Mouse (Mus musculus): ENCODE measurements around the gene Insig1. TPM values are rescaled to one million over a fixed set of nuclear protein-coding genes. Genes with fewer than 3 reads are reported as not detected.

The Insig1 gene
- total RNA-seq (2021) = 10 to 100 TPM; 82.7 to 88.7 TPM
- long read RNA-seq, transcript Insig1-201 (5 exons, 2,697 nt) = major isoform, 148 of 159 reads
- long read RNA-seq, partial matches to known transcripts = 2 of 159 reads
- long read RNA-seq, other reads (novel, unspliced or antisense) = 8 of 159 reads

- peak; percentile 97 to 99 for DNase-seq (ENCODE audit: low spot score in 2 of 2)
These were observed at the start of gene Insig1 for GRCm38 (mm10) chr5:28070828-28071455. Gene Insig1 (plus strand): TSS chr5:28071363.

GRCm38 (mm10) chr5:28023452-28023851 is 47.7 kb upstream of the Insig1 start:
- DNase-seq (ENCODE audit: low spot score in 2 of 2) = no peak

- no peak for DNase-seq (ENCODE audit: low spot score in 2 of 2)
These were observed 39.5 kb upstream of the Insig1 start for GRCm38 (mm10) chr5:28031577-28032236.

DNA sequence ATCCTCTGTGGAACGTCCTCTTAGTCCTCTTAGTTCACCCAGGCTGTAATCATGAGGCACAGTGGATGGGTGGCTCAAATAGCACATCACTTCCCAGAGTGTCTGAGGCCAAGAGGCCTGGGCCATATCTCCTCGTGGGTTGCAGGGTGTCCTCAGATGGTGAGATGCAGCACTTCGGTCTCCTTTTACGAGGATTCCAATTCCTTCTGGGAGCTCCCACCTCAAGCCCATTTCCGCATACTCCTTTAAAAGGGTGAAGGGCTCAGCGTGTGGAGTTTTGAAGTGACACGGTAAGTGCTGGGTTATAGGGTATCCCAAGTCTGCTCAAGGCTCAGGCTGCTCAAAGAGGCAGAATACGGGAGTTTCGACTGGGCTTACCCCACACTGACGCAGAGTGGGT is 38.3 kb upstream of the Insig1 start:
- DNase-seq (ENCODE audit: low spot score in 2 of 2) = no peak

- no peak for DNase-seq (ENCODE audit: low spot score in 2 of 2)
These were observed 37.9 kb upstream of the Insig1 start for GRCm38 (mm10) chr5:28033281-28033680.

- no peak for DNase-seq (ENCODE audit: low spot score in 2 of 2)
These were observed 37.3 kb upstream of the Insig1 start for GRCm38 (mm10) chr5:28033826-28034225.

DNA sequence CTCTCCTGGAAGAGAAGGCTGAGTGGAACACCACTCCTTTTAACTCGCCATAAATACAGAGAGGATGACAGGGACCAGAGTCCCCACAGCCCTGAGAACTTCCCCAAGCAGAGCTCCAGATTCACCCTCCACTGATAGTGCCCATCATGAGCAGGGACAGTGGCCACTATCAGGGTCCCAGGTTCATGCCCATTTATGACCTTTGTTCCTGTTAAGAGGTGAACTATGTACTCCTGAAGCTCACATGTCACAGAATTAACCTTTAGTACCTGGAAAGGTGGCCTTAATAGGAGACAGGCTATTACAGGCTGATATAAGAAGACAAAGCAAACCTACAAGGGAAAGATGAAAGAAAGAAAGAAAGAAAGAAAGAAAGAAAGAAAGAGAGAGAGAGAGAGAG is 35.2 kb upstream of the Insig1 start:
- no peak for DNase-seq (ENCODE audit: low spot score in 2 of 2)

- no peak for DNase-seq (ENCODE audit: low spot score in 2 of 2)
These were observed 34.6 kb upstream of the Insig1 start for GRCm38 (mm10) chr5:28036518-28036917.

DNA sequence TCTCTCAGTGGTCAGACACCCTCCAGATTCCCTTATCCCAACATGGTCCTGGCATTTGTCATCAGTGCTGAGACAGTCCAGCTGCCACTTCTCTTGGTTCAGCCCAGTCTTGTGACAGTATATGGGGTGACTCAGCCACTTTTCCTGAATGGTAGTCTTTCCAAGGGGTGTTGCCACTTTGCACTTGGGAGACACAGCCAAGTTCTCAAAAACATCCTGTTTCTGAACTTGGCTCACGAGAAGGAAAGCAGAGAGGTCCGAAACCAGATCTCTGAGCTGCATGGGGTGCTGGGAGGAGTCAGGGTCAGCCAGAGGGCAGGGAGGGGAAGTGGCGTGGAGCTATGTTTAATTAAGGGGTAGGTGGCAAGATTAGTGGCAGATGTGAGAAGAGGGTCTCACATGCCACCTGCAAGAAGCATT is 34.0 kb upstream of the Insig1 start:
- DNase-seq (ENCODE audit: low spot score in 2 of 2) = no peak

DNA sequence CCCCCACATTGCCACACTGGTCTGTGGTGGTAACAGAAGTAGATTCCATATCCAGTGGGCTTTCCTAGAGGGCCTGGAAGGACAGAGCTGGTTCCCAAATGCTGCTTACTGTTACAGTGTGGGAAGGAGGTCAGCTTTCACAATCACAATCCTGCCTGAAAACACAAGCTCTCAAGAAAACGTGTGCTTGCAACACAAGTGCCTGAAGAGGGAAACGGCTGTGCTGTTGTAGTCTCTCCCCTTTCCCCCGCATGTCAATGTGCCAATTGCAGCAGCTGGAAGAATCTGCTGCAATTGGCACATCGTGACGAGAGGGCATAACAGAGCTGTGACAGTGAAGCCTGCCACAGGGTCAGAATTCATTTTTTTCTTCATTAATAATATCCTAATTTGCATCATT is 33.5 kb upstream of the Insig1 start:
- DNase-seq (ENCODE audit: low spot score in 2 of 2) = no peak

GRCm38 (mm10) chr5:28038115-28038514 is 33.0 kb upstream of the Insig1 start:
- peak; percentile 25 to 40 for DNase-seq (ENCODE audit: low spot score in 2 of 2)

DNA sequence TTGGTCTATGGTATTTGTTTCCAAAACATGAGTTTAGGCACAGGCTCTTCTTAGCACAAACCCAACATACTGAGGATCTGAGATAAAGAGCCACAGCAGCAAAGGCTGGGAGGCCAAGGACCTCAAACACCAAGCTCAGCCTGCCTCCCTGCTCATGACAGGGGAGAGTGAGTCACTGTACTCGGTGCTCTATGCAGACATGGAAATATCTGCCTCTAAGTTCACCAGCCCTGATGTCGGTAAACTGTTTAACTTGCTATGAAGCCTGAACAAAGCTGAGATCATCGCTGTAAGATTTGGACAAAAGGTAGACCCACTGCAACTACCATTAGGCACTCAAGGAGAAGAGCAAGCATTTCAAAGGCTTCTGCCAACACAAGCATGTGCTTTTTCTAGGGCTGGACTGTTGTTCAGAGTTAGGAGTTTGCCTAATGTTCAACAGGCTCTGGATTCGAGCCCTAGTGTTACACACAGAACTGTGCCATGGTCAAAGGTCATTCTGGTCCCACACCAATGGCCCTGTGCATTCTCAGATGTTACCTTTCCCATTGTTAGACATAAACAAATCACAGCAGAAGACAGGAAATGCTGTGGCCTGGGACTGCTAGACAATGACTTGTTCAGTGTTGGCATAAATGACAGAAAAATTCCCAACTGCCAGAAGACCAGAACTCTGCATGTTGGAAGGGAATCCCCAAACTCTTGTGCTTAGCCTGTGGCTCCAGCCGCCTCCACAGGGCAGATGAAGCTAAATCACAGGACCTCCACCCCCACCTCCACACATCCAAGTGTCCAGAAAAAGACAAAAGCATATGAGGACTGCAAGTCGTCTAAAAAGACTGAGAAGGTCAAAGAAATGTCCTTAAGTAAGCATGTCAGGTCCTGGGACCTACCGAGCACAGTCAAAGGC is 31.2 kb upstream of the Insig1 start:
- peak in 1 of 2 experiments; percentile 2 for DNase-seq (ENCODE audit: low spot score in 2 of 2)

GRCm38 (mm10) chr5:28040726-28041125 is 30.4 kb upstream of the Insig1 start:
- DNase-seq (ENCODE audit: low spot score in 2 of 2) = no peak

- peak in 1 of 2 experiments; percentile 1 for DNase-seq (ENCODE audit: low spot score in 2 of 2)
These were observed 29.1 kb upstream of the Insig1 start for GRCm38 (mm10) chr5:28042021-28042420.

DNA sequence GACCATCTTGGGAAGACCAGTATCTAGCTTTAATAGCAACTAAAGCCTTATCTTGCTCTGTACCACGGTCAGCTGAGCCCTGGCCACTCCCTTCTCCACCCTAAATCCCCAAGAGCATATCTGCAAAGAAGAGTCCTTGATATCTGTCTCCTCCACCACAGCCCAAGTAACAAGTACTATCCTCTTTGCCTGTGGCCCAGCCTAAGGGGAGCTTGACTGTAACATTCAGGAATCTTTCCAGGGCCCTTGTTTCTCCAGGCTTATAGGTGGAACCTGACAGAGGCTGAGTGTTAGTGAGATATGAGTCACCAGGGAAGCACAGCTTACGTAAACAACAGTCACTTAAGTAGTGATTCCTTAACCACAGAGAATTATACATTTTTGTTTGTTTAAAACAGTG is 28.4 kb upstream of the Insig1 start:
- no peak for DNase-seq (ENCODE audit: low spot score in 2 of 2)

GRCm38 (mm10) chr5:28043386-28043785 is 27.8 kb upstream of the Insig1 start:
- DNase-seq (ENCODE audit: low spot score in 2 of 2) = no peak

DNA sequence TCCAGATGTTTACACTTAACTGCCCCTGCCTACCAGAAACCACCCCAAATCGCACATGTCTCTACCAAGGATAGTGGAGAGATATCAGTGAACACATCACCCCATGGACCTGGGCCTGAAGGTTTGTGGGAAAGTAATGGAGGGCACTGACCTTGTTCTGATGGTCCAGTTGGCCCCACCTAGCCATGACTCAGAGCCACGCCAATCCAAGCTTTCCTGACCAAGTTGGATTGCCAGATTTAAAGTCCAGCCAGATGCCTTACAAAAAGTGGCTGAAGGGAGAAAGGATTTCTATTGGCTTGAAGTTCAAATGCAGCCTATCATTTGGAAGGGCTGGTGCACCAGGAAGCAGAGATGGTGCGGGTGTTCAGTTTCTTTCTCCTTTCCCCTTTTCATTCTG is 24.2 kb upstream of the Insig1 start:
- DNase-seq (ENCODE audit: low spot score in 2 of 2) = peak in 1 of 2 experiments; percentile 3

- no peak for DNase-seq (ENCODE audit: low spot score in 2 of 2)
These were observed 23.2 kb upstream of the Insig1 start for GRCm38 (mm10) chr5:28047961-28048360.

DNA sequence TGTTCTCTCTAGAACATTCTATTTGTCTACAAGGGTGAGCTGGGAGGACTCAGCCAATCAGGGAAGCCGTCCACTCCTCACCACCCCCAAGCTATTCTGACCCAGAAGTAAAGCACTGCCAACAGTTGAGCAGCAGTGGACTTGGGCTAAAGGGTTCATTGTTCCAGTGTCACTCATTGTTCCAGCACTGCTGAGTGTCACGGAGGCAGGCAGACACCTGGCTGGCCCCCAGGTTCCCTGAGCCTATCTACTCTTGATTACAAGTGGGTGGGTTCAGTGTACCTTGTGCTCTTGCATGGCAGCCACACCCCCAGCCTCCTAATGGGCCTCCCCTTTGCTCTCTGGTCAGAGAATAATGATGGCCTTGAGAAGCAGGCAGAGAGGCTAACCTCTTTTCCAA is 15.7 kb upstream of the Insig1 start:
- DNase-seq (ENCODE audit: low spot score in 2 of 2) = no peak

DNA sequence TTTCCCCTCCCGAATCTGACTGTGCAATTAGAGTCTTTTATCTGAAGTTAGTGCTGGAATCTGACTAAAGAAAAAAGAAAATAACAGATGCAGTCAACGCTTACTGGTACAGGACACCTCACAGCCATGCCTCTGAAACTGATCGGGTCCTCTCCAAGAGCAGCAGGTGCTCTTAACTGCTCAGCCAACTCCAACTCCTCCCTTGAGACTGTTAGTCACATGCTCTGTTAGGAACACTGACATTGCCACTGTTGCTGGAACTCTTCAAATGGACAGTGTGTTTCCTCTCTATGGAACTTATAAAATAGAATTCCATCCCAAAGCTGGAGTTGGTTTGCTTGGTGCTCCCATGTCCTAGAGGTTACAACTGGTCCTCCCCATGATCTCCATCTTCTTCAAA is 14.3 kb upstream of the Insig1 start:
- no peak for DNase-seq (ENCODE audit: low spot score in 2 of 2)

- DNase-seq (ENCODE audit: low spot score in 2 of 2) = peak; percentile 43 to 54
These were observed 10.7 kb upstream of the Insig1 start for GRCm38 (mm10) chr5:28060506-28060905.

DNA sequence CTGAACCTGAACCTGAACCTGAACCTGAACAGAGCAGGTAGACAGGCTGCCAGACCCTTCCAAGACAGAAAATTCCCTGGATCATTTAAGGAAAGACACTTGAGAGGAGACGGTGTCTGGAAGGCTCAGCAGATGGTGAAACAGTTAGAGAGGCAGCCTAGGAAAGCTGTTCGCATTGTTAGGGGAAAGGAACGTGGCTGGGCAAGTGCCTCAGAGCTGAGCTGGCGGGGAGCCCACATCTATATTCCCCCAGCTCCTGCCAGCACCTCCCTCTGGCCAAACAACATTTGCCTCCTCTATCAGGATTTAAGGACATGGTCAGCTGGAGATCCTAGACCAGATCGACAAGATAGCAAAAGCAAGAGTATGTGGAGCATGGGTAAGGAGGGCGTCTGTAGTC is 10.2 kb upstream of the Insig1 start:
- peak in 1 of 2 experiments; percentile 31 for DNase-seq (ENCODE audit: low spot score in 2 of 2)

Data from layer of hippocampus, postnatal 10 days (tissue).